Comparison of ENCODE assay signal across 17 mouse cellular contexts in genomic region chr12:104808421-104809067, GRCm38 (mm10). TPM values are rescaled to one million over a fixed set of nuclear protein-coding genes. Genes with fewer than 3 reads are reported as not detected.
A peak's percentile ranks its signal among the peaks of the same experiment; 100 is the strongest.
DNase-seq lines count a peak whose midpoint lies in the region; ATAC-seq and TF ChIP-seq lines count a peak whose summit lies in the region.
"Had no signal": no experiment of that assay in that cellular context is flagged by ENCODE, and none has a peak within 500 bp of the region (broad histone marks: within the 10 kb centered on the region; RNA-seq: fewer than 3 reads in every experiment).

No protein-coding gene starts in this region.

- 0 out of 2 replicates have a peak, but pooled peaks have one; percentile 7 for ATAC-seq in kidney, embryonic 16.5 days (ENCODE audit: low FRiP score, low TSS enrichment)
- ATAC-seq in intestine, postnatal 0 days: peak; percentile 41; the same call in 1 of the 2 replicates
- ATAC-seq: hindbrain, embryonic 16.5 days had no signal

- no peak for TF ChIP-seq POLR2A in thymus, adult 2 months (IDR thresholded peaks at IDR 0.05; ENCODE audit: control insufficient read depth, extremely low read depth, insufficient read depth, low read length, poor library complexity)

- H3K9ac ChIP-seq in kidney, embryonic 16.5 days (replicated peaks; ENCODE audit: low read length): no peak overlapping the region
- H3K9ac ChIP-seq in intestine, postnatal 0 days (ENCODE audit: low read depth, low read length): no peak overlapping the region

- H3K4me3 ChIP-seq in kidney, embryonic 16.5 days (ENCODE audit: low read length): no peak overlapping the region
- no peak overlapping the region for H3K4me3 ChIP-seq in embryonic facial prominence, embryonic 10.5 days
- no peak overlapping the region for H3K4me3 ChIP-seq in intestine, postnatal 0 days (ENCODE audit: low read depth, low read length)
- no peak overlapping the region for H3K4me3 ChIP-seq in thymus, adult 2 months (ENCODE audit: control insufficient read depth, insufficient read depth, low read length)

- no peak overlapping the region for H3K4me2 ChIP-seq in kidney, embryonic 16.5 days (replicated peaks; ENCODE audit: low read depth, low read length)
- H3K4me2 ChIP-seq in intestine, postnatal 0 days (replicated peaks; ENCODE audit: low read depth): no peak overlapping the region; the same call in 1 of the 2 replicates

- H3K36me3 ChIP-seq in kidney, embryonic 16.5 days (ENCODE audit: insufficient read depth, low read length): no peaks in the 10 kb centered on the region
- no peaks in the 10 kb centered on the region for H3K36me3 ChIP-seq in embryonic facial prominence, embryonic 10.5 days (replicated peaks)
- no peaks in the 10 kb centered on the region for H3K36me3 ChIP-seq in intestine, postnatal 0 days (ENCODE audit: control insufficient read depth, insufficient read depth)
- no peaks in the 10 kb centered on the region for H3K36me3 ChIP-seq in thymus, adult 2 months (ENCODE audit: control insufficient read depth, insufficient read depth, low read length)
- H3K36me3 ChIP-seq: G1E had no signal

- 34% methylated on average over 17 of the region's 17 CpGs for WGBS in kidney, embryonic 16.5 days
- 84% methylated on average over 17 of the region's 17 CpGs for WGBS in embryonic facial prominence, embryonic 10.5 days
- 46% methylated on average over 17 of the region's 17 CpGs for WGBS in intestine, postnatal 0 days
- WGBS in thymus, adult 2 months: 87% methylated on average over 17 of the region's 17 CpGs

- intact Hi-C loops in gastrocnemius, postnatal 14 days (cut with DNase I; ENCODE audit: low total_unique reads): no loop called here

- no peaks in the 10 kb centered on the region for H3K9me3 ChIP-seq in kidney, embryonic 16.5 days (ENCODE audit: low read length)
- H3K9me3 ChIP-seq in embryonic facial prominence, embryonic 10.5 days: no peaks in the 10 kb centered on the region
- H3K9me3 ChIP-seq in intestine, postnatal 0 days (ENCODE audit: control insufficient read depth): no peaks in the 10 kb centered on the region

- H3K27me3 ChIP-seq in kidney, embryonic 16.5 days (ENCODE audit: insufficient read depth, low read length): no peaks in the 10 kb centered on the region; the same call in 1 of the 2 replicates
- no peaks in the 10 kb centered on the region for H3K27me3 ChIP-seq in embryonic facial prominence, embryonic 10.5 days (replicated peaks; ENCODE audit: low read depth, poor library complexity, severe bottlenecking)
- H3K27me3 ChIP-seq in intestine, postnatal 0 days (replicated peaks; ENCODE audit: control insufficient read depth, insufficient read depth, low read length): no peaks in the 10 kb centered on the region
- no peaks in the 10 kb centered on the region for H3K27me3 ChIP-seq in thymus, adult 2 months (ENCODE audit: control insufficient read depth, insufficient read depth, low read length)

- no peak overlapping the region for H3K27ac ChIP-seq in kidney, embryonic 16.5 days (ENCODE audit: low read length)
- 0 out of 2 replicates have a peak overlapping the region, but pooled peaks have one; percentile 51 for H3K27ac ChIP-seq in embryonic facial prominence, embryonic 10.5 days (replicated peaks)
- H3K27ac ChIP-seq in intestine, postnatal 0 days (ENCODE audit: low read depth, low read length): no peak overlapping the region
- no peak overlapping the region for H3K27ac ChIP-seq in thymus, adult 2 months (ENCODE audit: control insufficient read depth, insufficient read depth, low read length)
- H3K27ac ChIP-seq: macrophage had no signal

- TF ChIP-seq CTCF in intestine, postnatal 0 days (IDR thresholded peaks at IDR 0.05; ENCODE audit: low read depth): no peak
- TF ChIP-seq CTCF in thymus, adult 2 months (IDR thresholded peaks at IDR 0.05; ENCODE audit: borderline replicate concordance, control insufficient read depth, extremely low read depth, insufficient read depth, low read length, poor library complexity): no peak

- DNase-seq in gastrocnemius, postnatal 14 days: peak; percentile 33
- DNase-seq in gastrocnemius, postnatal 4 days (ENCODE audit: low spot score in 2 of 2): no peak
- DNase-seq in kidney, postnatal 10 days: no peak
- DNase-seq in embryonic facial prominence, embryonic 10.5 days (ENCODE audit: low spot score): no peak
- DNase-seq in thymus, adult 2 months: no peak
- no peak for DNase-seq in layer of hippocampus, postnatal 14 days (ENCODE audit: low spot score in 2 of 2)
- DNase-seq: cerebellum, adult 18-20 months; kidney, postnatal 4 days; liver; midbrain, embryonic 14.5 days; right cerebral cortex, postnatal 14 days; thymus, postnatal 25 days had no signal

- H3K4me1 ChIP-seq in kidney, embryonic 16.5 days (ENCODE audit: insufficient read depth, low read length): peaks cover 14% of the 10 kb centered on the region
- H3K4me1 ChIP-seq in embryonic facial prominence, embryonic 10.5 days: peaks cover 16% of the 10 kb centered on the region
- 0 out of 2 replicates have a peak, but pooled peaks cover 2% of the 10 kb centered on the region for H3K4me1 ChIP-seq in intestine, postnatal 0 days (replicated peaks; ENCODE audit: control insufficient read depth, insufficient read depth, low read length)
- H3K4me1 ChIP-seq in thymus, adult 2 months (replicated peaks; ENCODE audit: control insufficient read depth, insufficient read depth, low read length): no peaks in the 10 kb centered on the region

RNA-seq across cellular contexts. Expression of gene Clmn, which starts 56.3 kb away (rescaled TPM):
- total RNA-seq in gastrocnemius, postnatal 14 days (2021): 1 to 10 TPM; 2.3 to 2.5 TPM
- 1 to 10 TPM; 6.2 TPM for total RNA-seq in gastrocnemius, postnatal 4 days (2021)
- polyA plus RNA-seq in kidney, embryonic 16.5 days (2015; fragmentation: Nextera tagmentation; extraction: Ambion mirVana): 5.0 and 5.1 TPM in 2 replicates
- polyA plus RNA-seq in embryonic facial prominence, embryonic 10.5 days (2016; fragmentation: Nextera tagmentation; extraction: Ambion mirVana): 2.6 and 3.2 TPM in 2 replicates
- 8.8 and 9.3 TPM in 2 replicates for polyA plus RNA-seq in intestine, postnatal 0 days (2015; fragmentation: Nextera tagmentation; extraction: Ambion mirVana)
- polyA plus RNA-seq in thymus, adult 2 months (2012; rRNA removed): 0.75 and 1.0 TPM in 2 replicates
- total RNA-seq in layer of hippocampus, postnatal 14 days (2021): 10 to 100 TPM; 67.8 to 72.5 TPM
- polyA plus RNA-seq: G1E, macrophage had no signal

RNA-seq across cellular contexts. Expression of gene Dicer1, which starts 56.8 kb away (rescaled TPM):
- total RNA-seq in gastrocnemius, postnatal 14 days (2021): 10 to 100 TPM; 32.0 to 33.8 TPM
- 10 to 100 TPM; 59.6 to 65.3 TPM for total RNA-seq in gastrocnemius, postnatal 4 days (2021)
- polyA plus RNA-seq in kidney, embryonic 16.5 days (2015; fragmentation: Nextera tagmentation; extraction: Ambion mirVana): 17.4 and 21.1 TPM in 2 replicates
- polyA plus RNA-seq in embryonic facial prominence, embryonic 10.5 days (2016; fragmentation: Nextera tagmentation; extraction: Ambion mirVana): 52.6 and 54.6 TPM in 2 replicates
- 16.0 and 17.6 TPM in 2 replicates for polyA plus RNA-seq in intestine, postnatal 0 days (2015; fragmentation: Nextera tagmentation; extraction: Ambion mirVana)
- 14.8 and 16.9 TPM in 2 replicates for polyA plus RNA-seq in thymus, adult 2 months (2012; rRNA removed)
- total RNA-seq in layer of hippocampus, postnatal 14 days (2021): 10 to 100 TPM; 54.1 to 61.0 TPM
